In genomic region chr11:109474086-109474742, GRCm38 (mm10) we compare ENCODE assay signal across 8 mouse cellular contexts. TPM values are rescaled to one million over a fixed set of nuclear protein-coding genes. Genes with fewer than 3 reads are reported as not detected.
DNase-seq lines count a peak whose midpoint lies in the region; ATAC-seq and TF ChIP-seq lines count a peak whose summit lies in the region.

No protein-coding gene starts in this region.

- DNase-seq in kidney, postnatal 0 days (ENCODE audit: low spot score), result peak; percentile 65
- DNase-seq in kidney, postnatal 14 days, result no peak
- DNase-seq in midbrain, embryonic 11.5 days (ENCODE audit: low spot score, missing footprints), result no peak
- DNase-seq in adrenal gland, postnatal 25 days, result no peak
- no peak for DNase-seq in layer of hippocampus, postnatal 36 days
- no peak for DNase-seq in frontal cortex, postnatal 10 days (ENCODE audit: low spot score in 2 of 2)

- TF ChIP-seq CTCF in kidney, postnatal 0 days (IDR thresholded peaks at IDR 0.05; ENCODE audit: low read depth), result peak; percentile 33; the same call in 1 of the 2 replicates

- H3K4me1 ChIP-seq in kidney, postnatal 0 days (replicated peaks; ENCODE audit: insufficient read depth, low read length), result no peaks in the 10 kb centered on the region; the same call in 1 of the 2 replicates
- H3K4me1 ChIP-seq in brown adipose tissue, adult 24 weeks (ENCODE audit: control insufficient read depth, insufficient read depth, insufficient read length, low read length), result no peaks in the 10 kb centered on the region
- H3K4me1 ChIP-seq in hindbrain, embryonic 12.5 days, result peaks cover 36% of the 10 kb centered on the region
- H3K4me1 ChIP-seq in midbrain, embryonic 11.5 days (ENCODE audit: control insufficient read depth, insufficient read depth, low read length), result peaks cover 36% of the 10 kb centered on the region

- peak overlapping the region; percentile 85 for H3K9ac ChIP-seq in kidney, postnatal 0 days (ENCODE audit: low read depth, low read length)
- peak overlapping the region; percentile 91 for H3K9ac ChIP-seq in hindbrain, embryonic 12.5 days
- peak overlapping the region; percentile 95 for H3K9ac ChIP-seq in midbrain, embryonic 11.5 days (ENCODE audit: low read length)

- H3K27ac ChIP-seq in kidney, postnatal 0 days, result 0 out of 2 replicates have a peak overlapping the region, but pooled peaks have one; percentile 22
- H3K27ac ChIP-seq in brown adipose tissue, adult 24 weeks (replicated peaks; ENCODE audit: low read depth, low read length), result no peak overlapping the region
- peak overlapping the region; percentile 90 for H3K27ac ChIP-seq in hindbrain, embryonic 12.5 days
- H3K27ac ChIP-seq in midbrain, embryonic 11.5 days (ENCODE audit: low read depth, low read length), result peak overlapping the region; percentile 85

- 11% methylated on average over 14 of the region's 14 CpGs for WGBS in kidney, postnatal 0 days
- 10% methylated on average over 14 of the region's 14 CpGs for WGBS in hindbrain, embryonic 12.5 days
- WGBS in midbrain, embryonic 11.5 days, result 7% methylated on average over 13 of the region's 14 CpGs

- ATAC-seq in kidney, postnatal 0 days (replicated peaks; ENCODE audit: low FRiP score, low read depth), result no peak
- ATAC-seq in hindbrain, embryonic 12.5 days (ENCODE audit: low FRiP score), result peak; percentile 29
- peak; percentile 38 for ATAC-seq in midbrain, embryonic 11.5 days (ENCODE audit: low FRiP score)

- peak overlapping the region; percentile 98 for H3K4me2 ChIP-seq in kidney, postnatal 0 days (ENCODE audit: low read length)
- peak overlapping the region; percentile 68 for H3K4me2 ChIP-seq in hindbrain, embryonic 12.5 days (replicated peaks)
- H3K4me2 ChIP-seq in midbrain, embryonic 11.5 days, result peak overlapping the region; percentile 73

- H3K4me3 ChIP-seq in kidney, postnatal 0 days (replicated peaks; ENCODE audit: low read depth, low read length), result peak overlapping the region; percentile 81
- H3K4me3 ChIP-seq in brown adipose tissue, adult 24 weeks (ENCODE audit: insufficient read depth, low read depth, low read length), result peak overlapping the region; percentile 79
- H3K4me3 ChIP-seq in hindbrain, embryonic 12.5 days, result peak overlapping the region; percentile 75
- H3K4me3 ChIP-seq in midbrain, embryonic 11.5 days (ENCODE audit: low read depth, low read length), result peak overlapping the region; percentile 76

- no peaks in the 10 kb centered on the region for H3K36me3 ChIP-seq in kidney, postnatal 0 days (ENCODE audit: insufficient read depth, low read length)
- no peaks in the 10 kb centered on the region for H3K36me3 ChIP-seq in hindbrain, embryonic 12.5 days
- H3K36me3 ChIP-seq in midbrain, embryonic 11.5 days (ENCODE audit: control insufficient read depth, insufficient read depth, low read length), result no peaks in the 10 kb centered on the region

- H3K27me3 ChIP-seq in kidney, postnatal 0 days (ENCODE audit: insufficient read depth, low read length), result no peaks in the 10 kb centered on the region
- H3K27me3 ChIP-seq in hindbrain, embryonic 12.5 days, result peaks cover 2% of the 10 kb centered on the region
- H3K27me3 ChIP-seq in midbrain, embryonic 11.5 days (ENCODE audit: control insufficient read depth, insufficient read depth, low read length), result peaks cover 7% of the 10 kb centered on the region

- H3K9me3 ChIP-seq in kidney, postnatal 0 days (replicated peaks; ENCODE audit: low read length), result no peaks in the 10 kb centered on the region
- no peaks in the 10 kb centered on the region for H3K9me3 ChIP-seq in hindbrain, embryonic 12.5 days (replicated peaks)
- H3K9me3 ChIP-seq in midbrain, embryonic 11.5 days (ENCODE audit: control insufficient read depth, low read length), result no peaks in the 10 kb centered on the region

RNA-seq across cellular contexts. Expression of gene Slc16a6, which starts 0.8 kb away (rescaled TPM):
- polyA plus RNA-seq in kidney, postnatal 0 days (2015; fragmentation: Nextera tagmentation; extraction: Ambion mirVana), result 5.3 and 7.8 TPM in 2 replicates
- 0.63 and 1.2 TPM in 2 replicates for polyA plus RNA-seq in brown adipose tissue, adult 24 weeks (2012; ENCODE audit: insufficient read depth, insufficient read length, missing spikeins)
- 4.0 and 4.6 TPM in 2 replicates for polyA plus RNA-seq in hindbrain, embryonic 12.5 days (2016; fragmentation: Nextera tagmentation; extraction: Ambion mirVana)
- 3.6 TPM in 2 replicates for polyA plus RNA-seq in midbrain, embryonic 11.5 days (2014; fragmentation: Nextera tagmentation; extraction: Ambion mirVana)
- total RNA-seq in adrenal gland, postnatal 25 days (2021), result 0.46 and 0.67 TPM in 2 replicates
- total RNA-seq in layer of hippocampus, postnatal 36 days (2021), result 1 to 10 TPM; 5.2 to 6.2 TPM

RNA-seq across cellular contexts. Expression of gene Arsg, which starts 1.0 kb away (rescaled TPM):
- polyA plus RNA-seq in kidney, postnatal 0 days (2015; fragmentation: Nextera tagmentation; extraction: Ambion mirVana), result 9.1 and 9.9 TPM in 2 replicates
- 1.2 and 3.7 TPM in 2 replicates for polyA plus RNA-seq in brown adipose tissue, adult 24 weeks (2012; ENCODE audit: insufficient read depth, insufficient read length, missing spikeins)
- polyA plus RNA-seq in hindbrain, embryonic 12.5 days (2016; fragmentation: Nextera tagmentation; extraction: Ambion mirVana), result 4.7 and 5.9 TPM in 2 replicates
- polyA plus RNA-seq in midbrain, embryonic 11.5 days (2014; fragmentation: Nextera tagmentation; extraction: Ambion mirVana), result 2.9 and 4.7 TPM in 2 replicates
- total RNA-seq in adrenal gland, postnatal 25 days (2021), result 4.1 and 5.9 TPM in 2 replicates
- total RNA-seq in layer of hippocampus, postnatal 36 days (2021), result 10 to 100 TPM in 1 of 2 experiments, 1 to 10 TPM in 1; 9.6 to 12.2 TPM

RNA-seq across cellular contexts. Expression of gene Amz2, which starts 48.5 kb away (rescaled TPM):
- polyA plus RNA-seq in kidney, postnatal 0 days (2015; fragmentation: Nextera tagmentation; extraction: Ambion mirVana), result 30.4 and 32.8 TPM in 2 replicates
- polyA plus RNA-seq in brown adipose tissue, adult 24 weeks (2012; ENCODE audit: insufficient read depth, insufficient read length, missing spikeins), result 37.3 and 51.5 TPM in 2 replicates
- 44.1 and 45.7 TPM in 2 replicates for polyA plus RNA-seq in hindbrain, embryonic 12.5 days (2016; fragmentation: Nextera tagmentation; extraction: Ambion mirVana)
- polyA plus RNA-seq in midbrain, embryonic 11.5 days (2014; fragmentation: Nextera tagmentation; extraction: Ambion mirVana), result 46.8 and 49.0 TPM in 2 replicates
- total RNA-seq in adrenal gland, postnatal 25 days (2021), result 41.9 and 53.9 TPM in 2 replicates
- 10 to 100 TPM; 60.4 to 60.6 TPM for total RNA-seq in layer of hippocampus, postnatal 36 days (2021)
